Mouse (Mus musculus) adrenal gland, postnatal 10 days (tissue): Measurements from ENCODE around the gene Lingo2. TPM values are rescaled to one million over a fixed set of nuclear protein-coding genes. Genes with fewer than 3 reads are reported as not detected.

Experiments used
- microRNA-seq: library from miRNA; unstranded; fragments of <30 nt; microRNA quantifications from one replicate; pipeline ENCODE4 v1.2.0, GENCODE M21; 2021
- total RNA-seq, 2 experiments: library from RNA; stranded (reverse); gene quantifications; 2 replicates each; pipeline ENCODE4 v1.2.3; 2021

Gene Lingo2
- total RNA-seq, 2 experiments from 2014 or later = 0.66 to 1.8 TPM

Small RNA genes lying within 50 kb of the gene (microRNA-seq; reads per million reads assigned to microRNA genes)
- gene Mir873a = not detected
- not detected for gene Mir873b
- gene Mir876 = not detected
